Mouse (Mus musculus): ENCODE measurements around the gene Grasp.

Gene Grasp

GRCm38 (mm10) chr15:101228866-101229590, 5.0 kb downstream of the Grasp start:
- DNase-seq, result peak; percentile 97

DNA sequence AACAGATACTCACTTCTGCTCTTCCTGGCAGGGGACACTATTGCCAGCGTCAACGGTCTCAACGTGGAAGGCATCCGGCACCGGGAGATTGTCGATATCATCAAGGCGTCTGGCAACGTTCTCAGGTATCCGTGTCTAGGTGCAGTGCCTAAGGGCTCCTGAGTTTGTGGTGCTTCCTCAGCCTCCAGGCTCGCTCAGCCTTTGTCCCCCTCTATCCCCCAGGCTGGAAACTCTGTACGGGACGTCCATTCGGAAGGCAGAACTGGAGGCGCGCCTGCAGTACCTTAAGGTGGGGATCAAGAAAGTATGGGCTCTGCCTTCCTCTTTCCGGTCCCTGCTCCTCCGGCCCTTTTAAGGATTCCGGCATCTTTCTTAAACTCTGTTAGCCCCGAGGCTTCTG, 6.5 kb downstream of the Grasp start:
- peak; percentile 91 for DNase-seq

DNA sequence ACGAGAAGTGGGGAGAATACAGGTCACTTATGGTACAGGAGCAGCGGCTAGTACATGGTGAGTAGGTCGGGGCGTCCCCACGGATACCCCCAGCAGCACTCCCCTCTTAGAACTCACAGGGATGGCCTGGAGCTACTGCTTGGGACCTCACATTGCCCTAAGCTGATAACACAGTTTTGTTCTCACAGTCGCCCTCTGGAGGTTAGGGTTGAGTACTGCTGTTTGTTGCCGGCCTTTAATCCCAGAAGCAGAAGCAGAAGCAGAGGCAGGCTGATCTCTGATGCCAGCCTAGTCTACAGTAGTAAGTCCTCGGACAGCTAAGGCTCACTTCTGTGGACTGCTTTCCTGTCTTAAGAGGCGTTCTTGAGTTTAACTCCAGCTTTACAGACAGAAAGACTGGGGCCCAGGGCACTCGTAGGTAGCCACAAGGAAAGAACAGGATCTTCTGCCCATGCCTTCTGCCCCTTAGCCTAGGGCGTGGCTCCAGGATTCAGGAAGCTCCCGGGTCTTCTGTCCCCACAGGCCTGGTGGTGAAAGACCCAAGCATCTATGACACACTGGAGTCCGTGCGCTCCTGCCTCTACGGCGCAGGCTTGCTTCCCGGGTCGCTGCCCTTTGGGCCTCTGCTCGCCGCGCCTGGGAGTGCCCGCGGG, 7.1 kb downstream of the Grasp start:
- DNase-seq, result peak; percentile 91

DNA sequence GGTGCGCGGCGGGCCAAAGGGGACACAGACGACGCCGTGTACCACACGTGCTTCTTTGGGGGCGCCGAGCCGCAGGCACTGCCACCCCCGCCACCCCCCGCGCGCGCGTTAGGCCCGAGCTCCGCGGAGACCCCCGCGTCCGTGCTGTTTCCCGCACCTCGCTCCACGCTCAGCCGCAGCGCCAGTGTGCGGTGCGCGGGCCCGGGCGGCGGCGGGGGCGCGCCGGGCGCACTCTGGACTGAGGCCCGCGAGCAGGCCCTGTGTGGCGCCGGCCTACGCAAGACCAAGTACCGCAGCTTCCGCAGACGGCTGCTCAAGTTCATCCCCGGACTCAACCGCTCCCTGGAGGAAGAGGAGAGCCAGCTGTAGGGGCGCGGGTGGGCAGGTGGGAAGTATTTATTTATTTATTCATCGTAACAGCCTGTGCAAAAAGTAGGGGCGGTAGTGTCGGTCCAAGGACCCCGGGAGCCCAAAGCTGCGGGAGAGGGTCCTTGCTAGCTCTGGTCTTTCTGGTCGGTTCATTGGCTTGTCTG, 7.7 kb downstream of the Grasp start:
- peak; percentile 89 for DNase-seq

GRCm38 (mm10) chr15:101232607-101233006, 8.6 kb downstream of the Grasp start:
- no peak for DNase-seq

DNA sequence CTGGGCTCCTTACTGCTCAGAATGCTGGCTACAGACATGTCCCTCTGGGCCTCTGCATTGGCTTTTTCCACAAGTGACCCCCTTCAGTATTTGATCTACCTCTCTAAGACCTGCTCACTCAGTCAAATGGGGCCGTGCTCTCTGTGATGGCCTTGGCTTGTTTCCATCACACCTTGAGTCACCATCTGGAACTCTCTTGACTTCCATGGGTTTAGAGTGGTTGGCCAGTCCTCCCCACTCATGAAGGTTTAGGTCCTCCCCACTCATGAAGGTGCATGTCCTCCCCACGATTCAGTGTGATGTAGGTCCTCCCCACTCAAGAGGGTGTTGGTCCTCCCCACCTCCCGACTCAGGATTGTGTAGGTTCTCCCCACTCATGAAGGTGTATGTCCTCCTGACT, 9.2 kb downstream of the Grasp start:
- no peak for DNase-seq

GRCm38 (mm10) chr15:101233641-101234275, 9.8 kb downstream of the Grasp start:
- peak; percentile 94 for DNase-seq

DNA sequence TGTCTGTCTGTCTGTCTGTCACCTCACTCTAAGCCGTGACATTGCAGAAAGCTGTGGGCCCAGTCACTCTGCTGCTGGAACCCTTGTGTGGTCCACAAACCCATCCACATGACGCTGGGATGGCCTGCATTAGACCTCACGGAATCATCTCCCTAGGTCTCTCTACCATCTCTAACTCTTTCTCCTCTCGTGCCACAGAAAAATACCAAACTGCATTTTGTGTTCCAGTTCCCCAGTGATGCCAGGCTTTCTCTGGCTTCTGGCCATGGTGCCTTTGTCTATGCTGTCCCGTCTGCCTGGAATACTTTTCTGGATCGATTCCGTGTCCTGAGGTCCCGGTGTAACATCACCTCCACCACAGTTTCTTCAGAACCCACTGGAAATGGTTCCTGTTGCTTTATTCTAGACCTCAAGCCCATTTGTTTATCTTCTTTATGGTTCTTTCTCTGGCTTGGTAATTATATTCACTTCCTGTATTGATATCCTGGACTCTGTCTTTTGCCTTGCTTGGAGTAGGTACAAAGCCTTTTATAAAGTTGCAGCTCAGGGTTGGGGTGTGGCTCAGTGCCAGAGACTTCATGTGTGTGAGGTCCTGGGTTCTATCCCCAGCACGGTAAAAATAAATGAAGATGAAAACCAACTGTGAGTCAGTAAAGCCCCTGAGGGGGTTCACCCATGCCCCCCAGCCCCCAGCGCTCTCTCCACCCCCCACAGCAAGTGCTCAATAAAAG, 10.8 kb downstream of the Grasp start:
- DNase-seq, result peak; percentile 91

DNA sequence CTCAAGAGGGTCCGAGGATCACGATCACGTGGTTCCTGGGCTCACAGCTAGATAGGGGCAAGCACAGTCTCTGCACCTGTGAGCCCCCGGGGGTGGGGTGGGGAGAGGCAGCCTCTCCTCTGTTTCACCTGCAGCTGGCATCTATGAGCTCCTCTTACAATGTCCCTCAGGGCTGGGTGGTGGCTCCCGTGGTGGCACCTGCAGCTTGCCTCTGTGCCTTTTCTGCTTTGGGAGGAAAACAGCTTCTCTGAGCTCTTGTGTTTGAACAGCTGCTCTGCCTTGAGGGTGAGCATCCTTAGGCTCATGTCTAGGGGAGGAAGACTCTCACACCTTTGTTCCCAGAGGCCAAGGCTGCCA, 11.3 kb downstream of the Grasp start:
- DNase-seq, result no peak

DNA sequence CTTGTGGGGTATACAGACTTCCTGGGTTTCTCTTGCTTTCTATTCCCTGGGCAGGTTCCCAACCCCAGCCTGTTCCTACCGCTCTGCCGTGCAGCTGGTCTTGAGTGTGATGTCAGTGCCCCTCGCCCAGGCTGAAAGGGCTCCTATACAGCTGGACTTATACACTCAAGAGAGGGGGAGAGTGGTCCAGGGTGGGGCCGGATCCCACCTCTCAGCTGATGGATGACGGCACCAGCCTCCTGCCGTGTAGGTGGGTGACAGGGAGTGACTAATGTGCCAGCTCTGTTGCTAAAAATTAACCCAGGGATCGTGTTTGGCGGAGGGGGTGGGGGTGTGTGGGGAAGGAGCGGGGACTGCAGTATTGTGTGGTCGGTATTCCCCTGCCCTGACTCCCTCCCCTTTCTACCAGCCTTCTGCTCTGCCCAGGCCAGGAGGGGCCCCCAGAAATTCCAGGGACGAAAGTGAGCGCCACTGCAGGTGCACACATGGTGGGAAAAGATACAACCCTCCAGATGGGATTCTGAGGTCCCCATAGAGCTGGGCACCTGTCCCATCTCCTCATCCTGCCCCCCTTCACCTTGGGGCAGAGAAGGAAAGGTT, 11.8 kb downstream of the Grasp start:
- DNase-seq, result peak; percentile 91

DNA sequence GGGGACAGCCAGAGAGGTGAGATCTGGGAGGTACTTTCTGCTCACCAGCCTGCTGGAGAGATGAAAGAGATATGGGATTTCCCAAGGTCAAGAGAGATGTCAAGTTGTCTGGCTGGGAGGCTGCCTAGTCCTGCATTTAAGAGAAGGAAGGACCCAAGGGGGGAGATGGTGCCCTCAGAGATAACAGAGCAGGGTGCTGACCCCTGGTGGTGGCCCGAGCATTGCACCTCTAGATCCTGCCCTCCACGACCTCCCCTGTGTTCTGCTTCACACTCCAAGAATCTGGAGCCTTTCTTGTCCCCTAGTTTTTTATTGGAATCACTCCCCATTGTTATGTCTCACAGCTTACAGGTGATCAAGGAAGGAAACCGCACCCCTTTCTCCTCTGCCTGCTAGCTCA, 12.9 kb downstream of the Grasp start:
- DNase-seq, result peak; percentile 97

- peak; percentile 95 for DNase-seq
These were observed 15.0 kb downstream of the Grasp start for GRCm38 (mm10) chr15:101238885-101239511.

GRCm38 (mm10) chr15:101239821-101240220, 15.8 kb downstream of the Grasp start:
- peak; percentile 95 for DNase-seq

DNA sequence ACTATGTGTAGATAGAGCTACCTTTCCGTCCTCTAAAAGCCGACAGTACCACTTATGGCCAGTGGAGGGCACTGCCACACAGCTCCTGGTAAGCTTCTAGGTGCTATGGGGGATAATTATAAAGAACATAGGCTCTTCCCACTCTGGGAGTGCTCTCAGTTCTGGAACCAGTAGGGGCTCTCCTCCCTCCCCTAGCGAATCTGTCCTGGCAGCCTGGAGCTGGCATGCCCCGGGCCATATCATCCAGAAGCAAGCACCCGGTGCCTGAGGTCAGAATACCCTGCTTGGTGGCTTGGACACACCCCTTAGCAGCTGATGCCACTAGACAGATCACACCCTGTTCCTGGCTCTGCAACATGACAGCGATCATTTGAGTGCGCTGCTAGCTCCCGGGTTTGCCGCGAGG, 16.8 kb downstream of the Grasp start:
- peak; percentile 99 for DNase-seq

GRCm38 (mm10) chr15:101241236-101241635, 17.2 kb downstream of the Grasp start:
- peak; percentile 97 for DNase-seq

DNA sequence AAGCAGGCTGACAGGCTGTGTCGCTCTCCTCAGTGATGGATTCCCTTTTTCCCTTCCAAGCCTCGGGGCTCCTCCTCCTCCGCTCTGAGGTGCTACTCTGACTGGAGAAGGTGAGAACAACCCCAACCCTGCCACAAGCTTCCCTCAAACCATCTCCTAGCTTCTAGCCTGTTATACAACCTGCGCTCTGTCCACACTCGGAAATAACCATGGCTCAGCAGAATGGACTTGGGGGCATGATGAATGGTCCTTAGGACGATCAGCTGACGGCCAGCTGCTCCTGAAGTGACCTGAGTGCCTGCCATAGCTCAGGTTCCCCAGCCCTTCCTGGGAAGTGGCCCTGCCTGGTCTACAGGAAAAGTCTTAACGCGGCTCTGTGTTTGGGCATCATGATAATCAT, 17.9 kb downstream of the Grasp start:
- DNase-seq, result peak; percentile 94

- peak; percentile 98 for DNase-seq
These were observed 18.7 kb downstream of the Grasp start for GRCm38 (mm10) chr15:101242645-101243044.

GRCm38 (mm10) chr15:101244012-101244411, 20.0 kb downstream of the Grasp start:
- peak; percentile 93 for DNase-seq

- DNase-seq, result peak; percentile 100
These were observed 22.5 kb downstream of the Grasp start for GRCm38 (mm10) chr15:101246231-101247154.

GRCm38 (mm10) chr15:101247155-101247498, 23.1 kb downstream of the Grasp start:
- peak; percentile 95 for DNase-seq

- peak; percentile 97 for DNase-seq
These were observed 24.2 kb downstream of the Grasp start for GRCm38 (mm10) chr15:101248029-101248710.

Measured in heart, adult 11 months (tissue).